Mouse (Mus musculus) embryonic facial prominence, embryonic 13.5 days (tissue): ENCODE results near the gene Gpr18. TPM values are rescaled to one million over a fixed set of nuclear protein-coding genes. Genes with fewer than 3 reads are reported as not detected.
A peak's percentile ranks its signal among the peaks of the same experiment; 100 is the strongest.

Source experiments
- ATAC-seq: fragments of 200-750 bp; cut with Nextera tagmentation; 2 replicates; pipeline ENCODE4 v1.8.0; 2017; ENCODE audit warnings: low read depth; ENCODE audit not compliant: insufficient number of reproducible peaks, insufficient read depth, low FRiP score, low TSS enrichment
- H3K27ac ChIP-seq: fragments of 300-500 bp; sonication (generic); 2 replicates; pipeline ENCODE4 v1.5.1; 2015; ENCODE audit warnings: moderate library complexity, mild to moderate bottlenecking, inconsistent platforms
- H3K27me3 ChIP-seq: fragments of 300-500 bp; sonication (generic); 2 replicates; pipeline ENCODE4 v1.6.1; 2015; ENCODE audit warnings: mild to moderate bottlenecking, inconsistent platforms
- H3K36me3 ChIP-seq: fragments of 300-500 bp; sonication (generic); 2 replicates; pipeline ENCODE4 v1.6.1; 2015; ENCODE audit warnings: mild to moderate bottlenecking, inconsistent platforms
- H3K4me1 ChIP-seq: fragments of 300-500 bp; sonication (generic); 2 replicates; pipeline ENCODE4 v1.6.1; 2015; ENCODE audit warnings: inconsistent platforms
- H3K4me2 ChIP-seq: fragments of 300-500 bp; sonication (generic); 2 replicates; pipeline ENCODE4 v1.6.1; 2015; ENCODE audit warnings: moderate library complexity, mild to moderate bottlenecking, inconsistent platforms
- H3K4me3 ChIP-seq: fragments of 300-500 bp; sonication (generic); 2 replicates; pipeline ENCODE4 v1.5.1; 2015; ENCODE audit warnings: mild to moderate bottlenecking, inconsistent platforms
- H3K9ac ChIP-seq: fragments of 300-500 bp; sonication (generic); 2 replicates; pipeline ENCODE4 v1.6.1; 2015; ENCODE audit warnings: mild to moderate bottlenecking, inconsistent platforms
- H3K9me3 ChIP-seq: fragments of 300-500 bp; sonication (generic); 2 replicates; pipeline ENCODE4 v1.6.1; 2016; ENCODE audit warnings: inconsistent platforms
- WGBS: fragments of 180-500 bp; shearing (Covaris S2); methylation state at CpG from one replicate; pipeline ENCODE4 v1.1.7; 2015; ENCODE audit warnings: mixed read lengths; 5-methylcytosine and 5-hydroxymethylcytosine counted together
- polyA plus RNA-seq: library from polyadenylated mRNA; unstranded; fragments of >200 nt; fragmentation: Nextera tagmentation; extraction: Ambion mirVana; gene quantifications from 2 replicates; pipeline ENCODE4 v1.2.1, GENCODE M21; 2015

The Gpr18 gene
- polyA plus RNA-seq, 1 experiment from 2014 or later, result 0.45 TPM

DNA sequence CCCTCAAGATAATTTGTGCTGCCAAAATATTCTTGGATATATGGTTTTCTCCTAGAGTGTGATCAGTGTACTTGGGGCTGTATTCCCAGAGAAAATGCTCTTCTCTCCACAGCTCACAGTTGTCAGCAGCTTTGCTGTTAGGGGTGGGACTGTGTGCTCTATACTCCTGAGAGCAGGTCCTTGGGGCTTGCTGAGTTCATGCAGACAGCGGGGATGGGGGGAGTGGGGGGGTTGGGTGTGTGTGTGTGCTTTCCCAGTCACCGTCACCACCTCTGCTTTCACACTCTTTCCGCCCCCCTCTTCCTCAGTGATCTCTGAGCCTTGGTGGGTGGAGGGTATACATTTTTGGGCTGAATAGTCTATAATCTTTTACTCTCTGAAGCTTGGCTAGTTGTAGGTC, 16.5 kb downstream of the Gpr18 start:
- no peak for ATAC-seq
- H3K36me3 ChIP-seq, result peaks cover 8% of the 10 kb centered on the region
- WGBS, result 81% methylated on average over 3 of the region's 3 CpGs
- H3K27ac ChIP-seq, result no peak overlapping the region
- H3K4me3 ChIP-seq, result no peak overlapping the region
- no peaks in the 10 kb centered on the region for H3K27me3 ChIP-seq
- no peaks in the 10 kb centered on the region for H3K9me3 ChIP-seq
- 0 out of 2 replicates have a peak, but pooled peaks cover 2% of the 10 kb centered on the region for H3K4me1 ChIP-seq
- no peak overlapping the region for H3K4me2 ChIP-seq
- H3K9ac ChIP-seq, result no peak overlapping the region

DNA sequence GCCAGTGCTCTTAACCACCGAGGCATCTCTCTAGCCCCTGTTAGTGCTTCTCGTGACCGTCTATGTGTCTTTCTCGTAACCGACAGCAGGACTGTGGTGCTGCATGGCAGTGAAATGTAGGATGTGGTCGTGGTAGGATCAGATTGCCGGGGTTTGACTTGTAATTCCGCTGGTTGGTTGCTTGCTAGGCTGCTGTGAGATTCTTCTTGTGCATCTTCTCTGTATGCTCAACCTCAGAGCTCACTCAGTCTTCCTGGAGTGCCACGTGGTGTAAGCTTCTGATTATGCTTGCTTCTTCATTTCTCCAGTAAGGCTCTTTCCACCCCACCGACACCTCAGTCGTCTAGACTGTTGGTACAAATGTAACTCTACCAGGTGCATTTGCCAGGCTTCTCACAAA, 17.1 kb downstream of the Gpr18 start:
- Histone ChIP-seq H3K36me3 (peaks cover 8% of the 10 kb centered on the region), H3K4me2 (no peak overlapping the region), H3K9me3 (no peaks in the 10 kb centered on the region), H3K4me1 (0 out of 2 replicates have a peak, but pooled peaks cover 2% of the 10 kb centered on the region), H3K27ac (no peak overlapping the region), H3K9ac (no peak overlapping the region), H3K27me3 (no peaks in the 10 kb centered on the region), H3K4me3 (no peak overlapping the region)
- no peak for ATAC-seq
- WGBS, result 78% methylated on average over 11 of the region's 11 CpGs

DNA sequence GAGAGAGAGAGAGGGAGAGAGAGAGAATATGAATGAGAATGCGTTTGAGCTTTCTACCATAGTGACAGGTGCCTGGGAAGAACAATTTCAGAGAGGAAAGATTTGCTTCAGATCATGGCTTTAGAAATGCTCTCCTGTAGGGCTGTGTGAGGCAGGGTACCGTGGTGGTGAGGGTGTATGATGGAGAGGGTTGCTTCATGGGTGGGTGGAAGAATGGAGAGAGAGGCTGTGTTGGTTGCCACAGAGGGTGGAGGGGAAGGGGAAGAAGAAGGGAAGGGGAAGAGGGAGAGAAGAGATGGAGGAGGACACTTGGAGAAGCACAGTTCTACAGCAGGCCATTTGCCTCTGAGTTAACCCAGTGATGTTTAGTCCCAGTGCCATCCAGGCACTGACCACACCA, 17.8 kb downstream of the Gpr18 start:
- Histone ChIP-seq H3K4me1 (0 out of 2 replicates have a peak, but pooled peaks cover 2% of the 10 kb centered on the region), H3K36me3 (peaks cover 8% of the 10 kb centered on the region), H3K9ac (no peak overlapping the region), H3K4me2 (no peak overlapping the region), H3K9me3 (no peaks in the 10 kb centered on the region), H3K4me3 (no peak overlapping the region), H3K27ac (no peak overlapping the region), H3K27me3 (no peaks in the 10 kb centered on the region)
- WGBS, result 91% methylated on average over 2 of the region's 2 CpGs
- ATAC-seq, result no peak

DNA sequence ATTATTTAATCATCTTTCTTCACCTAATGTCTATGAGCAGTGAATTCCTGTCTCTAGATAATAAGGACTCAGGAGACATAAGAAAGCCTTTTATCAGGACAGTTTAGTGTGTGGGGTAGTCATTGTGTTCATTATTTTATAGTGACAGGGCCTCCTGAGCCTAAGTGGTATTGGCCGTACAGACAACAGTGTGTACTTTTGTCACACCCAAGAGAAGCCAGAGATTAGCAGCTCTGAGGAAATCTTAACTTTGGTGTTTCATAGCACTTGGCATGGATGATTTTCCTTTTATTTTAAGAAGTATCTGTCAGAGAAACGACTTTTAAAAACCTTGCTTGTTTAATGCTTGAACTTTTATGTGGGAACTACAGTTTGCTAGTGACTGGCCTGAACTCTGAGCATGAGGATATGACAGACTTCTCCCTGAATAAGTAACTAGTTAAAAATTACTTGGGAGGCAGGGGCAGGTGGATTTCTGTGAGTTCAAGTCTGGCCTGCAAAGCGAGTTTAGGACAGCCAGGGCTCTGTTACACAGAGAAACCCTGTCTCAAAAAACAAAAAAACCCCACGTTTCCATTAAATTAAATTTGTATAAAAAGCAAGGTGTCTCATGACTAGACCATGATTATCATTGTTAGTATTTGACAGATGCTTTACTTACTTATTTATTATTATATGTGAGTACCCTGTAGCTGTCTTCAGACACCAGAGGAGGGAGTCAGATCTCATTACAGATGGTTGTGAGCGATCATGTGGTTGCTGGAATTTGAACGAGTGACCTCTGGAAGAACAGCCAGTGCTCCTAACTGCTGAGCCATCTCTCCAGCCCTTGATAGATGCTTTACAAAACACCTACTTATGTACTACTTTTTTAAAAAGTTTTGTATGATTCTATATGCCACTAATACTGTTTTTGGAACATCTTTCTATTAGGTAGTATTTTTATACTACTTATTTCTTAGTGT, 19.2 kb downstream of the Gpr18 start:
- Histone ChIP-seq H3K36me3 (peaks cover under 1% of the 10 kb centered on the region; the same call in 1 of the 2 replicates), H3K27me3 (no peaks in the 10 kb centered on the region), H3K4me1 (peaks cover 7% of the 10 kb centered on the region; the same call in 1 of the 2 replicates), H3K4me2 (no peak overlapping the region), H3K9me3 (no peaks in the 10 kb centered on the region), H3K9ac (no peak overlapping the region), H3K27ac (no peak overlapping the region), H3K4me3 (no peak overlapping the region)
- no peak for ATAC-seq
- 67% methylated on average over 6 of the region's 6 CpGs for WGBS

DNA sequence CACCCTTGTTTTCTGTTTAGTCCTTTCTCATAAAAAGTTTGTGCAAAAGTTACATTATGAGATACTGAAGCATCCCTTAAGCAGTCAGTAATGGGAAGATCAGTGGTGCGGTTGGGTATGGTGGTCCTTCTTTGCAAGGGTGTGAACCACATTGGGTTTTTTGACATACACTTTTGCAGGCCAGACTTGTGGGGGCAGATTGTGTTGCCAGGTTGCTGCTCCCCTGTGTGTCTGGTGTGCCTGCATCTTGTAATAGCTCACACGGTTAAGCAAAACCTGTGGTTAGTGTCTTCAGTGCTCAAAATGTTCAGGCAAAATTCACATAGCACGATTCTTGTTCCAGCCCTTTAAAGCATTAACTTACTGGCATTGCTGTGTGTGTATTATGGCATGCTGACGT, 20.3 kb downstream of the Gpr18 start:
- Histone ChIP-seq H3K27me3 (no peaks in the 10 kb centered on the region), H3K36me3 (peaks cover 5% of the 10 kb centered on the region), H3K9ac (no peak overlapping the region), H3K27ac (no peak overlapping the region), H3K4me2 (no peak overlapping the region), H3K9me3 (no peaks in the 10 kb centered on the region), H3K4me1 (peaks cover 7% of the 10 kb centered on the region; the same call in 1 of the 2 replicates), H3K4me3 (no peak overlapping the region)
- 86% methylated on average over 4 of the region's 4 CpGs for WGBS
- no peak for ATAC-seq

DNA sequence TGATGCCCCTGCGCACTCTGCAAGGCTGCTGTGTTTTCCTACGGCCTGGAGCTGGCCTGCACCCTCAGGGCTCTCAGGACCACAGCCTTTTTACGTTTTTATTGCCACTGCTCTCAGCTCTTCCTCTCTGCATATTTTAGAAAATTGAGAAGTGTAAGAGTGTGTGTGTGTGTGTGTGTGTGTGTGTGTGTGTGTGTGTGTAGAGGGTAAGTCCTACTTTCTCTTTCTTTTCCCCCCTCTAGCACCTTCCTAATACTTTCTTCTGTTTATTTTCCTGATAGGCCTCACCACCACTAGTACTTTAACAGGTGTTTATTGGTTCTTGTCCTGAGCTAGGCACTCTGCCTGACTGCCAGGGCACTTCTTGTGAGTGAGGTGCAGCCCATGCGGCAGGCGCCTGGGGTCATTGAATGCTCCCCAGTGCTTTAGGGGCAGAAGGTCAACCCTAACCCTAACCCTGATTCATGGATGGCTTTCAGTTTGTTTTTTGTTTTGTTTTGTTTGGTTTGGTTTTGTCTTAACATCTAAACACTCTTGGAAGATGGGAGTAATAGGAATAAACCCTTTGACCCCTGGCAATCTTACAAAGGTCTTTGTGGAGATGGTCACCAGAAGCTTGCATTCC, 21.0 kb downstream of the Gpr18 start:
- no peak overlapping the region for H3K9ac ChIP-seq
- H3K4me3 ChIP-seq, result no peak overlapping the region
- H3K27ac ChIP-seq, result no peak overlapping the region
- peaks cover 7% of the 10 kb centered on the region; the same call in 1 of the 2 replicates for H3K4me1 ChIP-seq
- WGBS, result 69% methylated on average over 5 of the region's 5 CpGs
- ATAC-seq, result no peak
- peaks cover 10% of the 10 kb centered on the region for H3K36me3 ChIP-seq
- H3K9me3 ChIP-seq, result no peaks in the 10 kb centered on the region
- no peaks in the 10 kb centered on the region for H3K27me3 ChIP-seq
- no peak overlapping the region for H3K4me2 ChIP-seq

DNA sequence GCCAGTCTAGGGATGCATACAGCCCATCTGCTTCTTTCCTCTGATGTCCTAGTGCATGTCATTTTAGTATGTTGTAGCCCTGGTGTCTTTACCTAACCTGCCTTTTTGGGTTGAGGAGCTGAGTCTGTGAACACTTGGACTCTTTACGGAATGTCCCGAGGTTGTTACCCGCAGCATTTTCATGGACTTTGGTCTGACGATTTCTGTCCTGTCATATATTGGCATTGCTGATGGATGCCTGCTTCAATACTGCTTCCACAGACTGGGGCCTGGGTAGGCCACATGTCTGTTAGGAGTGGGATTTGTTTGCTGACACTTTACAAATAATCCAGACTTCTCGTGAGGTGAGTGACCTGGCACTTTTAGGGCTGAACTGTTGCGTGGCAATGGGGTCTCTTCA, 21.8 kb downstream of the Gpr18 start:
- H3K4me3 ChIP-seq, result no peak overlapping the region
- no peaks in the 10 kb centered on the region for H3K27me3 ChIP-seq
- H3K4me2 ChIP-seq, result no peak overlapping the region
- WGBS, result 88% methylated on average over 6 of the region's 6 CpGs
- H3K4me1 ChIP-seq, result peaks cover 4% of the 10 kb centered on the region; the same call in 1 of the 2 replicates
- H3K9ac ChIP-seq, result no peak overlapping the region
- H3K9me3 ChIP-seq, result no peaks in the 10 kb centered on the region
- H3K27ac ChIP-seq, result no peak overlapping the region
- H3K36me3 ChIP-seq, result peaks cover 10% of the 10 kb centered on the region
- no peak for ATAC-seq

DNA sequence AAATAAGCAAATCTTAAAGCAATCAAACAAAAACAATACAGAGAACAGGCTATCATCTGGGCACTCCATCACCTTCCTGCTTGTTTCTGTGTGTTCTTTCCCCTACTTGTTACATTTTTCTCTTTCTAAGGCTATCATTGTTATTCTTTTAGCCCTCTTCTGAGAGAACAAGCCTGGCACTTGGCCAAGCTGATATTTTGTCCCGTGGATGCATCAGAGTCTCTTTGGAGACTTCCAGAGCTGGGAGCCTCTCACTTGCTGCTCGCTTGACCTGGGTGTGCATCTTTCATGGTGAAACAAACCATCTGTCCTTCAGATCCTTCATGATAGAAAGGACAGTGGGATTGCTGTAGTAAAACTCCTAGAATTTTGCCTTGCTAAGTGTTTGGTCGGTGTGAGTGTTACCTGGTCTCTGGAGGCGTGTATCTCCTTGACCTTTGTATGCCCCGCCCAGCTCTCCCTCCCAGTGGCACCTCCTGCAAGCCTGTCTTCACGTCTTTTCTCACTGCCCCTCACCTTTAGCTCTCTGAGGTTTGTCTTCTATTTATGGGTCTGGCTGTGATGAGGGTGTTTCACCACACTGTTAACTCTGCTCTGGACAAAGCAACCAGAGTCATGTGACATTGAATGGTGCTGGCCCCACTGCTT, 31.3 kb downstream of the Gpr18 start:
- Histone ChIP-seq H3K9ac (no peak overlapping the region), H3K36me3 (0 out of 2 replicates have a peak, but pooled peaks cover 10% of the 10 kb centered on the region), H3K4me1 (peaks cover 16% of the 10 kb centered on the region), H3K4me3 (no peak overlapping the region), H3K27ac (no peak overlapping the region), H3K27me3 (no peaks in the 10 kb centered on the region), H3K4me2 (no peak overlapping the region), H3K9me3 (no peaks in the 10 kb centered on the region)
- ATAC-seq, result no peak
- 71% methylated on average over 6 of the region's 6 CpGs for WGBS

DNA sequence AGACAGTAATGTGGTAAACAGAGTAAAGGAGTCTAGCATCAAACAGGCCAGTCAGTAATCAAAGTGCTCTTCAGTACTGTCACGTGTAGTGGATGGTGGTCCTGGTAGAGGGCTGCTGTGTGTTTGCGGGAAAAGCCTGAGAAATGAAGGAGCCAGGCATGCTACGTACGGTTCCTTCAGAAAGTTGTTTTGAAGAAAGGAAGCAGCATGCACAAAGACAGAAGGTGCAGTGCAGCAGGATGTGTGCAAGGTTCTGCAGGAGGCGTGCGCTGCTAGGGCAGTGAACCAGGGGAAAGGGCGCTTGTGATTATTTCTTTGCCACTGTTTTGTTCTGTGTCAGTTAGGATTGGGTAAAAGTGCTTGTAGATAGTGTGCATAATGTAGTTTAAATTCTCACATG, 34.4 kb downstream of the Gpr18 start:
- ATAC-seq, result no peak
- Histone ChIP-seq H3K4me3 (no peak overlapping the region), H3K27ac (no peak overlapping the region), H3K27me3 (no peaks in the 10 kb centered on the region), H3K36me3 (0 out of 2 replicates have a peak, but pooled peaks cover 10% of the 10 kb centered on the region), H3K4me1 (peaks cover 17% of the 10 kb centered on the region), H3K9ac (no peak overlapping the region), H3K9me3 (no peaks in the 10 kb centered on the region), H3K4me2 (no peak overlapping the region)
- 85% methylated on average over 7 of the region's 7 CpGs for WGBS

DNA sequence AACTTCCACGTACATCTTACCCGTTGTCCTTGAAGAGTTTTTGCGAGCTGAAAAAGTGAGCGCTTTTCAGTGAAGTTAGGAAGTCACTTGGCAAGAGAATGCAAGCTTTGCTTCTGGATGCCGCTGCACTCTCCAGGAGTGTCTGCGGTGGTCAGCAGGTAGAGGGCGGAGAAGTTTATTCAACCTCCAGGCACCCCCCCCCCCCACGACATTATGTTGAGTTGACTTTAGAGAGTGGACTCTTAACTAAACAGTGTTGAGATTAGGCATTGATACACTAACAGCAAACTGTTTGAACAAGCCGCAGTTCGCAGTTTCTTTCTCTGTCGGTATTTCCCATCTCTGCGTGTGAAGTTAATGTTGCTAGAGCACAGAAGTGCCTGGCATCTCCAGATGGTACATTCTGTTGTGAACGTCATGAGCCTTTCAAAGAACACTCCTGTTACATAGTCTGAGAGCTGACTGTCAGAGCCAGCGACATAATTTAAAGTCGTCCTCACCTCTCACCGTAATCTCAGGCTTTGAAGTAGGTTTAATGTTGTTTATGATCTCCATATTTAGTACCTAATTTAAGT, 36.2 kb downstream of the Gpr18 start:
- Histone ChIP-seq H3K9ac (peak overlapping the region; percentile 85), H3K4me2 (peak overlapping the region; percentile 87), H3K4me1 (peaks cover 17% of the 10 kb centered on the region), H3K36me3 (no peaks in the 10 kb centered on the region), H3K27me3 (no peaks in the 10 kb centered on the region), H3K9me3 (no peaks in the 10 kb centered on the region), H3K4me3 (peak overlapping the region; percentile 92), H3K27ac (no peak overlapping the region)
- 23% methylated on average over 16 of the region's 16 CpGs for WGBS
- no peak for ATAC-seq

DNA sequence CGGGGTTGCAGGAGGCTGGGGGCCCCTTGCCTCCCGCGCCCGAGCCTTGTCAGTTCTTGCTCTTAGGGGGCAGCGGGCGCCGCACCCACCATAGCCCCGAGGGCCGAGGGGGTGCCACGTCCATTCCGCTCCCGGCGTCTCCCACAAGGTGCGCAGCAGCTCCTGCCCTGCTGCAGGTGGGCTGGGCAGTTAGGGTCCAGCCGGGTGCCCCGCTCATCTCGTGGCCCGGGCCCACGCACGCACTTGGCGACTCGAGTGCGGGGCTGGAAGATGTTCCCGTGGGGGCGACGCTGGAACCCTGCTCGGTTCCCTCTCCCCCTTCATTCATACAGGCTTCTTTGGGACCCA, 36.7 kb downstream of the Gpr18 start:
- no peaks in the 10 kb centered on the region for H3K27me3 ChIP-seq
- peak overlapping the region; percentile 85 for H3K9ac ChIP-seq
- H3K27ac ChIP-seq, result peak overlapping the region; percentile 91; the same call in 1 of the 2 replicates
- H3K4me3 ChIP-seq, result peak overlapping the region; percentile 92
- peaks cover 17% of the 10 kb centered on the region for H3K4me1 ChIP-seq
- H3K9me3 ChIP-seq, result no peaks in the 10 kb centered on the region
- peak overlapping the region; percentile 87 for H3K4me2 ChIP-seq
- whole genome bisulfite sequencing, result under 1% methylated on average over 27 of the region's 27 CpGs
- H3K36me3 ChIP-seq, result no peaks in the 10 kb centered on the region
- ATAC-seq, result peak; percentile 38; the same call in 1 of the 2 replicates
